ENCODE assay signal across 14 mouse cellular contexts in genomic region chr17:31078581-31078980, GRCm38 (mm10). TPM values are rescaled to one million over a fixed set of nuclear protein-coding genes. Genes with fewer than 3 reads are reported as not detected.
DNase-seq lines count a peak whose midpoint lies in the region; ATAC-seq lines count a peak whose summit lies in the region.
"Had no signal": no experiment of that assay in that cellular context is flagged by ENCODE, and none has a peak within 500 bp of the region (broad histone marks: within the 10 kb centered on the region; RNA-seq: fewer than 3 reads in every experiment).

No protein-coding gene starts in this region.

- 78% methylated on average over 11 of the region's 11 CpGs for WGBS in heart, embryonic 16.5 days
- WGBS in lung, embryonic 15.5 days: 73% methylated on average over 11 of the region's 11 CpGs
- 84% methylated on average over 11 of the region's 11 CpGs for WGBS in intestine, embryonic 16.5 days

- no peaks in the 10 kb centered on the region for H3K9me3 ChIP-seq in heart, embryonic 16.5 days (replicated peaks; ENCODE audit: control insufficient read depth, low read length)
- H3K9me3 ChIP-seq in lung, embryonic 15.5 days: no peaks in the 10 kb centered on the region
- no peaks in the 10 kb centered on the region for H3K9me3 ChIP-seq in intestine, embryonic 16.5 days (ENCODE audit: control insufficient read depth, low read length)

- peaks cover 25% of the 10 kb centered on the region for H3K4me1 ChIP-seq in heart, embryonic 16.5 days (ENCODE audit: control insufficient read depth, insufficient read depth, low read length)
- H3K4me1 ChIP-seq in lung, embryonic 15.5 days: peaks cover 36% of the 10 kb centered on the region
- H3K4me1 ChIP-seq in intestine, embryonic 16.5 days (ENCODE audit: control insufficient read depth, insufficient read depth, low read length): peaks cover 13% of the 10 kb centered on the region

- no peak for DNase-seq in heart, postnatal 36 days
- DNase-seq in lung, postnatal 14 days: no peak
- no peak for DNase-seq in urinary bladder, postnatal 4 days (ENCODE audit: low spot score in 2 of 2)
- DNase-seq in spleen, postnatal 4 days (ENCODE audit: low spot score in 2 of 2): no peak
- DNase-seq: cerebellum, adult 11 months; layer of hippocampus, postnatal 36 days; lung, adult 18-20 months had no signal

- H3K9ac ChIP-seq in heart, embryonic 16.5 days (ENCODE audit: low read length): no peak overlapping the region
- no peak overlapping the region for H3K9ac ChIP-seq in lung, embryonic 15.5 days
- H3K9ac ChIP-seq in intestine, embryonic 16.5 days (ENCODE audit: low read depth, low read length): no peak overlapping the region

- H3K36me3 ChIP-seq in heart, embryonic 16.5 days (ENCODE audit: control insufficient read depth, insufficient read depth): 0 out of 2 replicates have a peak, but pooled peaks cover 3% of the 10 kb centered on the region
- H3K36me3 ChIP-seq in lung, embryonic 15.5 days: no peaks in the 10 kb centered on the region
- no peaks in the 10 kb centered on the region for H3K36me3 ChIP-seq in intestine, embryonic 16.5 days (ENCODE audit: control insufficient read depth, insufficient read depth, low read length)

- intact Hi-C loops in heart, postnatal 36 days (cut with DNase I): no loop called here

- no peak overlapping the region for H3K4me2 ChIP-seq in heart, embryonic 16.5 days (ENCODE audit: low read depth, low read length)
- H3K4me2 ChIP-seq in lung, embryonic 15.5 days: no peak overlapping the region
- no peak overlapping the region for H3K4me2 ChIP-seq in intestine, embryonic 16.5 days (ENCODE audit: low read depth, low read length)

- no peak overlapping the region for H3K4me3 ChIP-seq in heart, embryonic 16.5 days (ENCODE audit: low read length)
- no peak overlapping the region for H3K4me3 ChIP-seq in lung, embryonic 15.5 days
- no peak overlapping the region for H3K4me3 ChIP-seq in intestine, embryonic 16.5 days (ENCODE audit: low read length)
- H3K4me3 ChIP-seq: myocyte had no signal

- H3K27ac ChIP-seq in heart, embryonic 16.5 days (ENCODE audit: low read length): peak overlapping the region; percentile 78
- H3K27ac ChIP-seq in lung, embryonic 15.5 days: peak overlapping the region; percentile 81
- peak overlapping the region; percentile 36; the same call in 1 of the 2 replicates for H3K27ac ChIP-seq in intestine, embryonic 16.5 days (ENCODE audit: low read length)

- H3K27me3 ChIP-seq in heart, embryonic 16.5 days (ENCODE audit: control insufficient read depth, insufficient read depth, low read length): no peaks in the 10 kb centered on the region
- no peaks in the 10 kb centered on the region for H3K27me3 ChIP-seq in lung, embryonic 15.5 days
- H3K27me3 ChIP-seq in intestine, embryonic 16.5 days (replicated peaks; ENCODE audit: control insufficient read depth, insufficient read depth, low read length): no peaks in the 10 kb centered on the region

- ATAC-seq in heart, embryonic 16.5 days (replicated peaks; ENCODE audit: extremely low read depth, insufficient read depth, low FRiP score): no peak
- ATAC-seq in lung, embryonic 15.5 days (ENCODE audit: borderline replicate concordance, extremely low read depth, low FRiP score, low TSS enrichment): no peak
- no peak for ATAC-seq in intestine, embryonic 16.5 days
- ATAC-seq in monocyte, adult 5-6 weeks (replicated peaks; ENCODE audit: insufficient number of reproducible peaks, low FRiP score, low TSS enrichment, poor library complexity, severe bottlenecking): peak; percentile 23; the same call in 1 of the 2 replicates
- ATAC-seq: CD4-positive, CD25-positive, alpha-beta regulatory T cell, adult 4 months had no signal

RNA-seq across cellular contexts. Expression of gene Abcg1, which starts 21.1 kb away (rescaled TPM):
- 12.7 and 15.6 TPM in 2 replicates for polyA plus RNA-seq in heart, embryonic 16.5 days (2015; fragmentation: Nextera tagmentation; extraction: Ambion mirVana)
- 1 to 10 TPM; 5.1 to 8.5 TPM for total RNA-seq in heart, postnatal 36 days (2021)
- 10.9 and 12.2 TPM in 2 replicates for polyA plus RNA-seq in lung, embryonic 15.5 days (2015; fragmentation: Nextera tagmentation; extraction: Ambion mirVana)
- polyA plus RNA-seq in intestine, embryonic 16.5 days (2015; fragmentation: Nextera tagmentation; extraction: Ambion mirVana): 5.4 and 5.6 TPM in 2 replicates
- 67.2 to 83.6 TPM (median 68.0 TPM) in 3 replicates for total RNA-seq in monocyte, adult 5-6 weeks (2017)

RNA-seq across cellular contexts. Expression of gene Tff3, which starts 50.9 kb away (rescaled TPM):
- polyA plus RNA-seq in heart, embryonic 16.5 days (2015; fragmentation: Nextera tagmentation; extraction: Ambion mirVana): 3.4 TPM in 1 of 2 replicates, not detected in the other
- total RNA-seq in heart, postnatal 36 days (2021): not detected
- 0.45 and 0.49 TPM in 2 replicates for polyA plus RNA-seq in lung, embryonic 15.5 days (2015; fragmentation: Nextera tagmentation; extraction: Ambion mirVana)
- 1,304 and 1,371 TPM in 2 replicates for polyA plus RNA-seq in intestine, embryonic 16.5 days (2015; fragmentation: Nextera tagmentation; extraction: Ambion mirVana)
- total RNA-seq in monocyte, adult 5-6 weeks (2017): not detected in 3 replicates
- total RNA-seq: layer of hippocampus, postnatal 36 days had no signal
- polyA plus RNA-seq: CD4-positive, CD25-positive, alpha-beta regulatory T cell, adult 4 months; embryonic facial prominence, embryonic 11.5 days; myocyte had no signal

Comparison
In these comparisons a context has a peak if more than half of its experiments do, and no peak if none do; other contexts are left out.
1. RNA of gene Tff3, which starts 50.9 kb away (polyA plus RNA-seq): 1,304 to 1,371 TPM in intestine, embryonic 16.5 days; 3.4 TPM in heart, embryonic 16.5 days and 0.45 to 0.49 TPM in lung, embryonic 15.5 days; every median in the first group is over 100 times any median in the second.
2. Peak in every context shown above with its lines, with median percentiles within 50 percentile points of each other: H3K27ac ChIP-seq.